Mouse (Mus musculus) Patski (cell line): ENCODE data around the gene Arid5a. TPM values are rescaled to one million over a fixed set of nuclear protein-coding genes. Genes with fewer than 3 reads are reported as not detected.

ENCODE experiments used
- ATAC-seq: fragments of 100-300 bp; one replicate; pipeline ENCODE4 v1.8.0; 2021
- CTCF ChIA-PET: fragments of 350-600 bp; sonication (Branson Sonifier 250); formaldehyde crosslinking; loops from one replicate; lab custom pipeline; 2022; ENCODE audit warnings: inconsistent platforms; lab: Charles Lee
- POLR2A ChIA-PET: fragments of 350-600 bp; sonication (Branson Sonifier 250); formaldehyde crosslinking; loops from one replicate; lab custom pipeline; 2022; ENCODE audit warnings: antibody characterized with exemption, inconsistent platforms; lab: Charles Lee
- DNase-seq: peaks from one replicate; pipeline ENCODE4 v3.0.0-alpha.2; 2011; ENCODE audit warnings: low read depth, low spot score
- H3K27me3 ChIP-seq: fragments of 371-371 bp; one replicate; pipeline ENCODE4 v1.5.1; 2021
- CTCF ChIP-seq: fragments of 100-300 bp; IDR thresholded peaks from one replicate; pipeline ENCODE4 v1.5.1; 2021
- in situ Hi-C: fragments of 300-500 bp; cut with MboI; formaldehyde crosslinking; loops from 3 replicates; pipeline ENCODE4 v1.11.1; 2018; ENCODE audit warnings: low pct_unique_long_range_greater_than_20kb, mixed read lengths
- polyA plus RNA-seq: library from polyadenylated mRNA; unstranded; gene quantifications from one replicate; pipeline ENCODE4 v1.2.3, GENCODE M21; 2021

The Arid5a gene
- polyA plus RNA-seq, result 9.2 TPM

GRCm38 (mm10) chr1:36307495-36308280 lies at the start of gene Arid5a:
TSS of gene Arid5a (plus strand) at chr1:36307733.
- ChIA-PET POLR2A (interaction anchor here (1.1 kb wide), 1 partner anchor 230 kb away, joined by 5 read pairs; no protein-coding TSS in a partner anchor), CTCF (interaction anchor here (0.6 kb wide), 1 partner anchor 24 kb away, joined by 3 read pairs; no protein-coding TSS in a partner anchor)
- H3K27me3 ChIP-seq, result no peaks in the 10 kb centered on the region
- in situ Hi-C loops, result no loop called here
- DNase-seq, result no peak
- ATAC-seq, result peak; percentile 66
- TF ChIP-seq CTCF, result no peak

GRCm38 (mm10) chr1:36258631-36259030 lies 48.9 kb upstream of the Arid5a start:
- POLR2A ChIA-PET, result no interaction called here
- TF ChIP-seq CTCF, result no peak
- in situ Hi-C loops, result loop anchor here (10.0 to 25.0 kb wide), 3 partner anchors 254 to 1396 kb away; no protein-coding TSS in a partner anchor

DNA sequence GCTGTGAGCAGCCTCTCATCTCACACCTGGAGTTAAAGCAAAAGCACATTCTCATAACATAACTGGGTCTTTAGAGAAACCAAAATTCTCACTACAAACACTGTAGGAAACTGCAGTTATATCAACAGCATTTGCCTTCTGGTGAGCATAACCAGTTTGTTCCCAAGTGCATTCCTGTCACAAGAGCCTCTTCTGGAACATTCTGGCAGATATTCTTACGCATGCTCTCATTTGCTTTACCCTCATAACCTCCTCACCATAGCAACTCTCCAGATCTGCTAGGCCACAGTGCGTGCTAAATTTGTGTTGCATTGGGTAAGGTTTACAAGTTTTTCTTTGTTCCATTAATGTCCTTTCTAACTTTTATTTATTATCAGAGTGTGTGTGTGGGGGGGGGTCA lies 48.3 kb upstream of the Arid5a start:
- no peaks in the 10 kb centered on the region for H3K27me3 ChIP-seq
- TF ChIP-seq CTCF, result no peak
- ATAC-seq (no peak), DNase-seq (no peak)
- in situ Hi-C loops, result loop anchor here (10.0 to 25.0 kb wide), 3 partner anchors 254 to 1397 kb away; no protein-coding TSS in a partner anchor
- CTCF ChIA-PET, result no interaction called here
- POLR2A ChIA-PET, result no interaction called here

More at GRCm38 (mm10) chr1:36258631-36259030, 48.9 kb upstream of the Arid5a start:
- ATAC-seq, result no peak
- DNase-seq, result no peak
- H3K27me3 ChIP-seq, result no peaks in the 10 kb centered on the region
- CTCF ChIA-PET, result no interaction called here

GRCm38 (mm10) chr1:36260418-36260817 lies 47.1 kb upstream of the Arid5a start:
- POLR2A ChIA-PET, result interaction anchor here (2.1 kb wide), 1 partner anchor 13 kb away, joined by 6 read pairs; no protein-coding TSS in a partner anchor
- TF ChIP-seq CTCF, result no peak
- in situ Hi-C loops, result loop anchor here (25.0 kb wide), 2 partner anchors 723 to 1398 kb away; no protein-coding TSS in a partner anchor
- CTCF ChIA-PET, result interaction anchor here (0.9 kb wide), 1 partner anchor 14 kb away, joined by 3 read pairs; the partner anchor contains the start of gene Neurl3
- H3K27me3 ChIP-seq, result no peaks in the 10 kb centered on the region
- ATAC-seq (no peak), DNase-seq (no peak)

GRCm38 (mm10) chr1:36261708-36262504 lies 45.6 kb upstream of the Arid5a start:
- in situ Hi-C loops, result loop anchor here (25.0 kb wide), 2 partner anchors 725 to 1400 kb away; no protein-coding TSS in a partner anchor
- ATAC-seq, result no peak
- CTCF ChIA-PET, result no interaction called here
- no peak for TF ChIP-seq CTCF
- H3K27me3 ChIP-seq, result no peaks in the 10 kb centered on the region
- POLR2A ChIA-PET, result interaction anchor here (2.1 kb wide), 1 partner anchor 11 kb away, joined by 6 read pairs; no protein-coding TSS in a partner anchor
- DNase-seq, result no peak

- ChIA-PET CTCF (interaction anchor here (1.5 kb wide), 1 partner anchor 15 kb away, joined by 4 read pairs; no protein-coding TSS in a partner anchor), POLR2A (no interaction called here)
- TF ChIP-seq CTCF, result no peak
- in situ Hi-C loops, result loop anchor here (25.0 kb wide), 2 partner anchors 727 to 1402 kb away; no protein-coding TSS in a partner anchor
- no peak for ATAC-seq
- H3K27me3 ChIP-seq, result no peaks in the 10 kb centered on the region
- no peak for DNase-seq
Observed at GRCm38 (mm10) chr1:36263833-36264488, 43.6 kb upstream of the Arid5a start.

- POLR2A ChIA-PET, result no interaction called here
- H3K27me3 ChIP-seq, result no peaks in the 10 kb centered on the region
- in situ Hi-C loops, result loop anchor here (25.0 kb wide), 2 partner anchors 729 to 1404 kb away; no protein-coding TSS in a partner anchor
- CTCF ChIA-PET, result no interaction called here
- ATAC-seq (no peak), DNase-seq (no peak)
- no peak for TF ChIP-seq CTCF
Observed at GRCm38 (mm10) chr1:36266293-36266692, 41.2 kb upstream of the Arid5a start.

- in situ Hi-C loops, result loop anchor here (25.0 kb wide), 2 partner anchors 730 to 1405 kb away; no protein-coding TSS in a partner anchor
- ChIA-PET CTCF (no interaction called here), POLR2A (no interaction called here)
- ATAC-seq, result no peak
- no peak for DNase-seq
- TF ChIP-seq CTCF, result no peak
- H3K27me3 ChIP-seq, result no peaks in the 10 kb centered on the region
Observed at GRCm38 (mm10) chr1:36267595-36267994, 39.9 kb upstream of the Arid5a start.

- ATAC-seq, result no peak
- DNase-seq, result no peak
- in situ Hi-C loops, result loop anchor here (25.0 kb wide), 2 partner anchors 732 to 1407 kb away; no protein-coding TSS in a partner anchor
- no peaks in the 10 kb centered on the region for H3K27me3 ChIP-seq
- ChIA-PET POLR2A (no interaction called here), CTCF (interaction anchor here (1.2 kb wide), 1 partner anchor 9 kb away, joined by 3 read pairs; no protein-coding TSS in a partner anchor)
- no peak for TF ChIP-seq CTCF
Observed at GRCm38 (mm10) chr1:36269121-36269795, 38.3 kb upstream of the Arid5a start.
